Mouse (Mus musculus) lung, postnatal 0 days (tissue): ENCODE results near the gene Olfr213.

Experiments used
- CTCF ChIP-seq: IDR thresholded peaks from 2 replicates; pipeline ENCODE4 v1.5.1; 2016; ENCODE audit warnings: antibody characterized with exemption, mild to moderate bottlenecking
- EP300 ChIP-seq: IDR thresholded peaks from 2 replicates; pipeline ENCODE4 v1.6.1; 2016; ENCODE audit warnings: antibody characterized with exemption, mild to moderate bottlenecking, control low read depth

DNA sequence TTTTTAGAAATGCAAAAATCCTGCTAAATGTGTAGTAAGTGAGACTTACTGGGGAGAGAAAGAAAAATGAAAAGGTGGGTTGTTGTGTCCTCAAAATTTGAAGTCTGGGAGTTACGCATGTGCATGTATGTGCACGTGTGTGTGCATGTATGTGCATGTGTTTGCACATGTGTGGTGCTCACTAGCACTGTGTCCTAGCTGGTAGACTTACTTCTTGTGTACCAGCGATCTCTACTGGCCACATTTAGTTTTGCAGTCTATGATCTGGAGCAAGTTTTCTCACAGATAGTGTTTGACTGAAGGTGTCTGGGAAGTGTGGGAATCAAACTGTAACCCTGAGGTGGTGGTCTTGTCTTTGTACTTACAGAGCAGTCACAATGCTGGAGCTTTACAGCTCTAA lies 31.6 kb downstream of the Olfr213 start:
- TF ChIP-seq EP300, result no peak
- TF ChIP-seq CTCF, result peak; percentile 74
